Mouse (Mus musculus): ENCODE measurements at regions not wholly inside any gene's neighbourhood (a gene's known extent, or its start where the extent isn't known, plus 50 kb on each side); places are given as distances from the start of the nearest gene placed in this dataset.

DNA sequence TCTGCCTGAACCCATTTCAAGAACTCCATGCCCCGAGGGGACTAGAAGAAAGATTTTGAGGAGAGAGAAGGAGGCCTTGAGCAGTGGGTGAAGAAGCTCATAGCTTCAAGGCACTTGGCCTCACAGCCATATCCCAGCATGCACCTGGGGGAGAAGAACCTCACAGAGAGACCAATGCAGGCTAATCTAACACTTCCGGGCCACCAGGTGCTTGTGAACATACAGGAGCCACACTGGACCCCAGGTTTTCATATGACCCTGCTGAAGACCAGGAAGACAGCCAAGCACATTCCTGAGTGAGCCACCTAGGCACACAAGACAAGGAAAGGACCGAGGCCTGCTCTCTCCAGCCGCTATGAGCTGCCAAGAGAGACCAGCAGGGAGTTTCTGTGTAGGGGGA, 61.6 kb downstream of the Sik1 start:
- peaks cover 29 to 48% of the 10 kb centered on the region in 2 experiments for H3K4me1 ChIP-seq (ENCODE audit: control insufficient read depth in 1 of 2, insufficient read depth in 2 of 2)
- no peak overlapping the region for H3K4me2 ChIP-seq (ENCODE audit: insufficient read depth, low read depth, poor library complexity, severe bottlenecking)
- H3K4me3 ChIP-seq (replicated peaks in 1 of 3; ENCODE audit: low read depth in 2 of 3, low read length in 2 of 3, poor library complexity in 1 of 3) = no peak overlapping the region
- no peak overlapping the region for H3K27ac ChIP-seq (ENCODE audit: insufficient read depth, low read depth)
- no peaks in the 10 kb centered on the region for H3K9me3 ChIP-seq (replicated peaks; ENCODE audit: low read length)
- TF ChIP-seq RAD21 (IDR thresholded peaks at IDR 0.05; ENCODE audit: low read depth, low read length) = no peak
- TF ChIP-seq USF2 (conservative IDR thresholded peaks at IDR 0.05; ENCODE audit: low read depth, low read length) = no peak
- no peak for TF ChIP-seq ZNF384 (IDR thresholded peaks at IDR 0.05; ENCODE audit: low read depth, low read length)
- TF ChIP-seq RCOR1 (conservative IDR thresholded peaks at IDR 0.05; ENCODE audit: low read depth, low read length) = no peak
- TF ChIP-seq JUN (IDR thresholded peaks at IDR 0.05; ENCODE audit: insufficient read depth, low read depth, low read length) = no peak
- no peak for TF ChIP-seq POLR2A (IDR thresholded peaks at IDR 0.05; ENCODE audit: low read depth, low read length)
- no peak for TF ChIP-seq ZC3H11A (IDR thresholded peaks at IDR 0.05; ENCODE audit: low read depth, low read length)
- H3K9ac ChIP-seq (ENCODE audit: insufficient read depth, low read depth) = no peak overlapping the region
- no peaks in the 10 kb centered on the region for H3K79me2 ChIP-seq (replicated peaks; ENCODE audit: control insufficient read depth, extremely low read depth, insufficient read depth, poor library complexity, severe bottlenecking)
- no peaks in the 10 kb centered on the region for H3K27me3 ChIP-seq (replicated peaks)
- dilution Hi-C loops (cut with MboI; ENCODE audit: extremely low pct_ligation_motif_present, extremely low pct_unique_long_range_greater_than_20kb, low sequenced_read_pairs) (no loop called here), in situ Hi-C loops (cut with MboI; ENCODE audit: low pct_ligation_motif_present, low pct_unique_long_range_greater_than_20kb, low sequenced_read_pairs) (no loop called here)
- no peak for DNase-seq (ENCODE audit: extremely low read depth)
- H3K36me3 ChIP-seq (replicated peaks in 1 of 2; ENCODE audit: control insufficient read depth in 1 of 2, insufficient read depth in 1 of 2, low read length in 1 of 2) = no peaks in the 10 kb centered on the region
